Mouse (Mus musculus) olfactory bulb, adult 2 months (tissue): Measurements from ENCODE around the gene Gsdme.

ENCODE experiments used
- CTCF ChIP-seq: fragments of 200-500 bp; IDR thresholded peaks from 2 replicates; pipeline ENCODE4 v1.5.1; 2012; ENCODE audit warnings: low read depth, mild to moderate bottlenecking, low read length, moderate library complexity; ENCODE audit not compliant: insufficient read depth
- POLR2A ChIP-seq: fragments of 200-500 bp; IDR thresholded peaks from 2 replicates; pipeline ENCODE4 v1.6.1; 2012; ENCODE audit warnings: mild to moderate bottlenecking, low read depth, low read length, moderate library complexity; ENCODE audit not compliant: insufficient read depth

- TF ChIP-seq POLR2A = no peak
- peak; percentile 89 for TF ChIP-seq CTCF
Measured at GRCm38 (mm10) chr6:50312647-50313046, 49.0 kb upstream of the Gsdme start.
